Mouse (Mus musculus): ENCODE results near the gene Epha4. TPM values are rescaled to one million over a fixed set of nuclear protein-coding genes. Genes with fewer than 3 reads are reported as not detected.

The Epha4 gene
- total and polyA plus RNA-seq, 3 experiments = 25.4 to 45.5 (median 28.4) TPM

DNA sequence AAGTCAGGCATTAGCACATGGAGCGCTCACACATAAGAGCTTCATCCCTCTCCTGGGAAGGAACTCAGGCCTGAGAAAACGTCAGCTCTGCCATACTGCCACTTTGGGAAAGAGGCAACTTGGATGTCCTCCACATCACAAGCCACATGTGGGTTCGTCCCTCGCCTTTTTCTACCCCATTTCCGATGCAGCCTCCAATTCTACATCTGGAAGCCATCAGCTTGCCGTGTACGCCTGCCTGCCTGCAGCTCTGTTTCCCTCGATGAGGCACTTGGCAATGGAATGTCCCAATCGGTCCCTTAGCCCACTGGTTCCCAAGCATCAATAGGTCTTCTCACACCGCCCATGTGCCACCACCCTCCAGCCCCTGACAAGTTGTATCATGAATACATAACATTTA lies 110.4 kb downstream of the Epha4 start:
- Histone ChIP-seq H3K36me3 (ENCODE audit: control insufficient read depth, insufficient read depth, low read length) (no peaks in the 10 kb centered on the region), H3K27me3 (ENCODE audit: control insufficient read depth, insufficient read depth, low read length) (no peaks in the 10 kb centered on the region), H3K4me1 (ENCODE audit: control insufficient read depth, insufficient read depth, low read length) (no peaks in the 10 kb centered on the region; the same call in none of the 2 replicates), H3K27ac (no peak overlapping the region), H3K9ac (ENCODE audit: low read depth, low read length) (no peak overlapping the region), H3K79me2 (replicated peaks; ENCODE audit: control insufficient read depth, insufficient read depth, low read length) (0 out of 2 replicates have a peak, but pooled peaks cover 1% of the 10 kb centered on the region), H3K4me3 (no peak overlapping the region)
- 73% methylated on average over 10 of the region's 10 CpGs for WGBS
- intact Hi-C loops (cut with DNase I) = no loop called here
- TF ChIP-seq POLR2A (IDR thresholded peaks at IDR 0.05; ENCODE audit: insufficient read depth, low read depth, low read length) = no peak
- no peak for TF ChIP-seq CTCF (IDR thresholded peaks at IDR 0.05)
- TF ChIP-seq EP300 (IDR thresholded peaks at IDR 0.05; ENCODE audit: insufficient read depth, low read depth, low read length) = no peak
- DNase-seq = no peak

DNA sequence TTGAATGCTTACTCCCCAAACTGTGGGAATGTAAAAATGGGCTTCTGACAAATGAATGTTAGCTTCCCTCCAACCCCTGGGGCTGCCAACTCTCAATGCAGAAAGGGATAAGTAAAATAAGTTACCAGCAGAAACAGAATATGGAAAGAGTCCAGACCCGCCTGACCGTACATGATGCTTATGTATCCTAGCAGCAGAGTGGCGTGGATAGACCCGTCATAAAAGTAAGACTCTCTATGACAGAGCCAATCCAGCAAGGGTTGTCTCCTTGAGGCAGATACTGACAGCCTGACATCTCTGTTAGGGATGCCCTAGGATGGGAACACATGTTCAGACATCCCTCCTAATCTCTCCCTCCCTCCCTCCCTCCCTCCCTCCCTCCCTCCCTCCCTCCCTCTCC lies 111.9 kb downstream of the Epha4 start:
- Histone ChIP-seq H3K4me3 (no peak overlapping the region), H3K4me1 (ENCODE audit: control insufficient read depth, insufficient read depth, low read length) (no peaks in the 10 kb centered on the region; the same call in none of the 2 replicates), H3K36me3 (ENCODE audit: control insufficient read depth, insufficient read depth, low read length) (no peaks in the 10 kb centered on the region; the same call in 1 of the 2 replicates), H3K9ac (ENCODE audit: low read depth, low read length) (no peak overlapping the region), H3K27ac (no peak overlapping the region), H3K27me3 (ENCODE audit: control insufficient read depth, insufficient read depth, low read length) (no peaks in the 10 kb centered on the region), H3K79me2 (replicated peaks; ENCODE audit: control insufficient read depth, insufficient read depth, low read length) (0 out of 2 replicates have a peak, but pooled peaks cover 1% of the 10 kb centered on the region)
- no peak for DNase-seq
- intact Hi-C loops (cut with DNase I) = no loop called here
- 53% methylated on average over 4 of the region's 4 CpGs for WGBS
- no peak for TF ChIP-seq EP300 (IDR thresholded peaks at IDR 0.05; ENCODE audit: insufficient read depth, low read depth, low read length)
- no peak for TF ChIP-seq CTCF (IDR thresholded peaks at IDR 0.05)
- no peak for TF ChIP-seq POLR2A (IDR thresholded peaks at IDR 0.05; ENCODE audit: insufficient read depth, low read depth, low read length)

DNA sequence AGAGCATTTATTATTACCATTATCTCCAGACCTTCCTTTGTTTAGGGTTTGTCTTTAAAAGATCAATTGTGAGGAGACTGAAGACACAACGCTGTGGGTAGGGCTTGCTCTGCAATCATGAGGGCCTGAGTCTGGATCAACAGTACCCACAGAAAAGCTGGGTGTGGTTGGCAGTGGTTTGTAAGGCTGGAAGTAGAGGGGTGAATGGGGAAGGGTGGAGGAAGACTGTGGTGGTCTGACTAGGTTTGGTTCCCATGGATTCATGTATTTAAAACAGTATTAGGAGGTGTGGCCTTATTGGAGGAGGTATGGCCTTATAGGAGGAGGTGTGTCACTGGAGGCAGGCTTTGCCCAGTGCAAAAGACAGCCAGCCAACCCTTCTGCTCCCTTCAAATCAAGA lies 113.4 kb downstream of the Epha4 start:
- WGBS = 69% methylated on average over 1 of the region's 1 CpGs
- Histone ChIP-seq H3K79me2 (replicated peaks; ENCODE audit: control insufficient read depth, insufficient read depth, low read length) (no peaks in the 10 kb centered on the region), H3K27me3 (ENCODE audit: control insufficient read depth, insufficient read depth, low read length) (no peaks in the 10 kb centered on the region), H3K27ac (no peak overlapping the region), H3K9ac (ENCODE audit: low read depth, low read length) (no peak overlapping the region), H3K4me1 (ENCODE audit: control insufficient read depth, insufficient read depth, low read length) (no peaks in the 10 kb centered on the region; the same call in none of the 2 replicates), H3K4me3 (no peak overlapping the region), H3K36me3 (ENCODE audit: control insufficient read depth, insufficient read depth, low read length) (no peaks in the 10 kb centered on the region; the same call in none of the 2 replicates)
- intact Hi-C loops (cut with DNase I) = no loop called here
- no peak for TF ChIP-seq CTCF (IDR thresholded peaks at IDR 0.05)
- no peak for TF ChIP-seq EP300 (IDR thresholded peaks at IDR 0.05; ENCODE audit: insufficient read depth, low read depth, low read length)
- no peak for TF ChIP-seq POLR2A (IDR thresholded peaks at IDR 0.05; ENCODE audit: insufficient read depth, low read depth, low read length)
- no peak for DNase-seq

DNA sequence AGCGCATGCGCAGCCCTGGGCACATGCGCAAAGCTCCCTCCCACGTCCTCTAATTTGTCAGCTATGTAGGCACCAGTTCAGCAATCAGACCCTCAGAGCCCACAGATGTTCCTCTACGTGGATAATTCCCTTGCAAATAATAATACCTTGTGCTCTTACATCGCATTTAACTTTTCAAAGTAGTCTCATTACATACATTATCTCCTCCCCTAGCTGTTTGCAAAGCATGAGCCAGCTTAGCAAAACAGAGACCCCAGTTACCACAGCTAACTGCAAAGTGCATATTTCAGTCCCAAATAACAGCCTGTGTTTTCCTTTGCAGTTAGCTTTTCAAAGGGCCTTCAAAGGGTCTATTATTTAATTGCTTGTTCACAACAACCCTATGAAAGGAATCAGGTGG lies 123.3 kb downstream of the Epha4 start:
- 96% methylated on average over 6 of the region's 6 CpGs for WGBS
- no peak for TF ChIP-seq CTCF (IDR thresholded peaks at IDR 0.05)
- peaks cover 2% of the 10 kb centered on the region for H3K36me3 ChIP-seq (ENCODE audit: control insufficient read depth, insufficient read depth, low read length)
- H3K27me3 ChIP-seq (ENCODE audit: control insufficient read depth, insufficient read depth, low read length) = no peaks in the 10 kb centered on the region
- no peaks in the 10 kb centered on the region for H3K79me2 ChIP-seq (replicated peaks; ENCODE audit: control insufficient read depth, insufficient read depth, low read length)
- no peak overlapping the region for H3K4me3 ChIP-seq
- intact Hi-C loops (cut with DNase I) = no loop called here
- peaks cover 1% of the 10 kb centered on the region for H3K4me1 ChIP-seq (ENCODE audit: control insufficient read depth, insufficient read depth, low read length)
- DNase-seq = no peak
- no peak overlapping the region for H3K9ac ChIP-seq (ENCODE audit: low read depth, low read length)
- H3K27ac ChIP-seq = no peak overlapping the region

DNA sequence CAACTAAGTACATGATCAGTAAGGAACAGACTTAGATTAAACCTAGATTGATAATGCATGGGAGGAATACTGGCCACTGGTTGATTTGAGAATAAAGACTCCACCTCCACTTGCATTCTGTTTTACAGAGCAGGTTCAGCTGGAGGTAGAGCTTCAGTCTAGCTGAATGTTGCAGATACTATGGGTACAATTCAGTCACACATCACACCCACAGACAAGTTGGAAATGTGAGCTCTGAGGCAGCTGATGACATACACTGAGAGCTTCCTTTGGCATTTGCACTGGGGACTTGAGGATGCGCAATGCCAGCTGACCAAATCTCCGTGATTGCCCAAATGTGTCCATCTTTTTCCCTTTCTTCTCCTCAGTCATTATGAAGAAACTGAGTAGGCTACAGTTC lies 125.8 kb downstream of the Epha4 start:
- WGBS = 88% methylated on average over 2 of the region's 2 CpGs
- H3K4me3 ChIP-seq = no peak overlapping the region
- intact Hi-C loops (cut with DNase I) = no loop called here
- H3K27me3 ChIP-seq (ENCODE audit: control insufficient read depth, insufficient read depth, low read length) = no peaks in the 10 kb centered on the region
- peaks cover 1% of the 10 kb centered on the region for H3K4me1 ChIP-seq (ENCODE audit: control insufficient read depth, insufficient read depth, low read length)
- H3K9ac ChIP-seq (ENCODE audit: low read depth, low read length) = no peak overlapping the region
- no peak overlapping the region for H3K27ac ChIP-seq
- no peak for DNase-seq
- H3K79me2 ChIP-seq (replicated peaks; ENCODE audit: control insufficient read depth, insufficient read depth, low read length) = no peaks in the 10 kb centered on the region
- no peak for TF ChIP-seq POLR2A (IDR thresholded peaks at IDR 0.05; ENCODE audit: insufficient read depth, low read depth, low read length)
- no peak for TF ChIP-seq CTCF (IDR thresholded peaks at IDR 0.05)
- no peak for TF ChIP-seq EP300 (IDR thresholded peaks at IDR 0.05; ENCODE audit: insufficient read depth, low read depth, low read length)
- H3K36me3 ChIP-seq (ENCODE audit: control insufficient read depth, insufficient read depth, low read length) = peaks cover 2% of the 10 kb centered on the region

DNA sequence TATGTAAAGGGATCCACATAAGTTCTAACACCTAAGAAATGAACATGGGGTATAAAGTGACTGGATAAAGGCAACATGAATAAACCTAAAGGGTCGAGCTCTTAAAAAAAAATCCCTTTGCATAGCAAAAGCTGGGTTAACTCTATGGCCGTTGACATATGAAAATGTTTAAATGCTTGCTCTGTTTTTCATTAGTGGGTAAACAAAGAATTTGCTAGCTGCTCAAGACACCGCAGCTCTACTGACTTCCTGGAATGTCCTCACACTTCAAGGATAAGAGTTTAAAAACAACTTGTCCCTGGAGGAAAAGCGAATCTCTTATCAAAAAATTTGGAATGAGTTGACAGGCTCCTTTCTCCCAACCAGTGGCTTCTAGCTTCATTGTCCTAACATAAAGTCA lies 126.3 kb downstream of the Epha4 start:
- Histone ChIP-seq H3K27ac (no peak overlapping the region), H3K36me3 (ENCODE audit: control insufficient read depth, insufficient read depth, low read length) (peaks cover 2% of the 10 kb centered on the region), H3K9ac (ENCODE audit: low read depth, low read length) (no peak overlapping the region), H3K27me3 (ENCODE audit: control insufficient read depth, insufficient read depth, low read length) (no peaks in the 10 kb centered on the region), H3K4me3 (no peak overlapping the region), H3K4me1 (ENCODE audit: control insufficient read depth, insufficient read depth, low read length) (peaks cover 1% of the 10 kb centered on the region), H3K79me2 (replicated peaks; ENCODE audit: control insufficient read depth, insufficient read depth, low read length) (no peaks in the 10 kb centered on the region)
- TF ChIP-seq EP300 (IDR thresholded peaks at IDR 0.05; ENCODE audit: insufficient read depth, low read depth, low read length) (no peak), POLR2A (IDR thresholded peaks at IDR 0.05; ENCODE audit: insufficient read depth, low read depth, low read length) (no peak), CTCF (IDR thresholded peaks at IDR 0.05) (no peak)
- DNase-seq = no peak
- 55% methylated on average over 4 of the region's 4 CpGs for WGBS
- intact Hi-C loops (cut with DNase I) = no loop called here

Measured in heart, adult 2 months (tissue).